Mouse (Mus musculus): Measurements from ENCODE around the gene Gm10662.
"Not testable (repeated sequence)": the region's sequence is repeated elsewhere in the genome, so short reads cannot be mapped to it uniquely, and the experiment has no call there.

The Gm10662 gene

DNA sequence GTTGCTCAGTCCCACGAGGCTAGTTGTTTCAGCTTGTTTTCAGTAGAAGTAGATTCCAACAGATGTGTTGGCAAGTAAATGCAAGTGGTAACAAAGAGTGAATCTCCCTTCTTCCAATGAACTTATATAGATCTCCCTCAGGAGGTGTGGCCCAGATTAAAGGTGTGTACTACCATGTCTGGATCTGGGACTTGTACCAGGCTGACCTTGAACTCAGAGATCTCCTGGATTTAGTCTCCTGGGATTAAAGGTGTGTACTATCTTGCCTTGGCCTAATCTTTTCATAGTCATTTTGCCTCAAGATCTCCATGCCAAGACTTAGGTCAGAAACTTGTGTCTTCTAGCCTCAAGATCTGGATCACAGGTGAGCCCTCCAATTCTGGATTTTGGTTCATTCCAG lies at the start of gene Gm10662:
TSS of gene Gm10662 (minus strand) at position 101 of the 400 bp plus-strand sequence.
- not testable (repeated sequence) for DNase-seq (ENCODE audit: extremely low spot score, low read depth, low spot score)

DNA sequence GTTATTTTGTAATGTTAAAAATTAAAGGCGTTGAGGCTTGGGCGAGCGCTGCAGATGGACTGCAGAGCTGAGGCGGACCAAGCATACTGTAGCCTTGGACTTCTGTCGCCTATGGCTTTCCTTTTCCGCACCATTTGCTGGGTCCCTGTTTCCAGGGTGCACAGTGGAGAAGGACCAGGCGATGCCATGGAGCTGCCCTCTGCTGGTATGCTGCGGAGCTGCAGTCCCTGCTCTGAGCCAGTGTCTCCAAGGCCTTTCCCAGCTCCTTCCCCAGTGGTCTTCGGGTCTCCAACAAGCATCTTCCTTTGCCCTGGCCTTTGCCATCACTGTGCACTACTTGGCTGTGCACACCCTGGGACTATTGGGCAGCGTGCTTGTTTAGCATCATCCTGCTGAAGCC lies 19.2 kb upstream of the Gm10662 start:
- not testable (repeated sequence) for DNase-seq (ENCODE audit: extremely low spot score, low read depth, low spot score)

Measured in hindlimb bud, embryonic 11.5 days (tissue).